Mouse (Mus musculus) urinary bladder, postnatal 4 days (tissue): ENCODE data around the gene Slc30a10.

ENCODE experiments used
- DNase-seq, 2 experiments: peaks; one replicate each; pipeline ENCODE4 v3.0.0; 2021 to 2022; ENCODE audit warnings: low spot score in 2 of 2

Slc30a10 gene

DNA sequence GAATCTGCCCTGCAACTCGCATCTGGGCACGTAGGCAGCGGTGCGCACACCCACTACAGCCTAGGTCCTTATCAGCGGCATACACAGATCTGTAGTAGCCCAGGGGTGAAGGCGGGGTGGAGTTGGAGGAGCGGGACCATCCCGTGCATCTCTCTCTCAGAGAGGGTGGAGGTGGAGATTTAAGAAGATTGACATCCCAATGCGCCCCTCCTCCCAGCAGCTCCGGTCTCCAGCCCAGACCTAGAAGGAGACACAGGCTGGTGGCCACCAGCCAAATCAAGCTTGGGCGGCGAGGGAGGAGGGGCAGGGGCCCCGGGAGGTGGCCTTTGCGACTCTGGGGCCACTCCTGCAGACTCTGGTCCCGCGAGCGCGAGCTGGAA lies at the start of gene Slc30a10:
TSS of gene Slc30a10 (plus strand) at position 274 of the 380 bp plus-strand sequence.
- DNase-seq, result no peak

DNA sequence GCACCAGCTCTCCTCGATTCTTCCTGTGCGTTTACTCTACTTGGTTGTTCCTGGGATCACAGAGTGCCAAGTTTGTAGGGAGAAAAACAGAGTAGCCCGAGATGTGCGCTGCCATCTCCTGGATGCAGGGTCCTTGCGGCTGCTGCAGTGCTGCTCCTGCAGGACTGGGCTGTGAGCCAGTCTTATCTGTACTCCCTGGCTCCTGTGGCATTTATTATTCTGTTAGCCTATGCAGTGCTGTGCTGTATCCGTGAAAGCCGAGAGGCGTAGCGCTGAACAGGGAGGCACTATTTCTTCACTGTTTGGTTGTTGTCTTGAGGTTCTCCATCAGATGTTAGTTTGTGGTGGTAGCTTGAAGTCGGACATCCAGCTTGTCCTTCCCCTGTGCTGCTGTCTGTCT lies 48.7 kb upstream of the Slc30a10 start:
- DNase-seq, result no peak

- no peak for DNase-seq
These were observed 44.8 kb upstream of the Slc30a10 start for GRCm38 (mm10) chr1:185409831-185410230.

DNA sequence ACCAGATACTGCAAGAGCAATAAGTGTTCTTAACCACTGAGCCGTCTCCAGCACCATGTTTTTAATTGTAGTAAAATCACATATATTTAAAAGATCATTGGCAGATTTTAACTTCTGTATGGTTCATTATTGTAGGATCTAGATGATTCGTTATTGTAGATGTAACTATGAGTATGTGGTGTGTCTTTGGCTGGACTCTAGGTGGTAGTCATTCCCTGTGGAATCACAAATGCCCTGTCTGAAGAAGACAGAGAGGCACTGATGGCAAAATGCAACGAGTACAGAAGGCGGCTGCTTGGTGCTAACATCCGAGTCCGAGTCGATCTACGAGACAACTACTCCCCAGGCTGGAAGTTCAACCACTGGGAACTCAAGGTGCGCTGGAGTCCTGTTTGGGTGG lies 36.6 kb upstream of the Slc30a10 start:
- DNase-seq, result no peak

DNA sequence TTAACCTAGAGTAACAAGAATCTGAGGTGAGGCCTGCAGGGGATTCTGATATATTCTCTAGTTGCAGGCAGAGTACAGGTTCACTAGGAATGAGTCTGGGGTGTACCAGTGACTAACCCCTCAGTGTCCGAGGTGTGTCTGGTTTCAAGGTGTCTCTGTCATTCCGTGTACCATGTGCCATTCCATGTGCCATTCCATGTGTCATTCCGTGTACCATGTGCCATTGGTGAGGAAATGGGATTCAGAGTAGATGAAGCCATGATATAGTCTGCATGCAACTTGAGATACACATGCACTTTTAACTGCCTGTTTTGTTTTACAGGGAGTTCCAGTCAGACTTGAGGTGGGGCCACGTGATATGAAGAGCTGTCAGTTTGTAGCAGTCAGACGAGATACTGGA lies 34.8 kb upstream of the Slc30a10 start:
- no peak for DNase-seq

- no peak for DNase-seq
These were observed 33.9 kb upstream of the Slc30a10 start for GRCm38 (mm10) chr1:185420776-185421175.

DNA sequence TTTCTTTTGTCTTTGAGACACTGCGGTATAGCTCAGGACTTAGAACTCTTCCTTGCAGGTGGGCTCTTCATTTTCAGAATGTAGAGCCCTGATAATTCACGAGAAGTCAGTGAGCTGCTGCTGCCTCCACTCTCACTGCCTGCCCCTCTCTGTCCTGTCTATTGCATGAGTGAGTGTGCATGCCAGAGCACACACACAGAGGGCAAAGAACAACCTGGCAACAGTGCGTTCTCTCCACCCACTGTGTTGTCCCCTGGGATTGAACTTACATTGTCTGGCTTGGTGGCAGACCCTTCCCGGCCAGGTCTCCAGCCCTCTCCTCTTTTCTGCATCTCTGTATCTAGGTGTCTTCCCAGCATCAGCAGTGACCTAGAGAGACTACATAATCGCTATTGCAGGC lies 28.1 kb upstream of the Slc30a10 start:
- no peak for DNase-seq

DNA sequence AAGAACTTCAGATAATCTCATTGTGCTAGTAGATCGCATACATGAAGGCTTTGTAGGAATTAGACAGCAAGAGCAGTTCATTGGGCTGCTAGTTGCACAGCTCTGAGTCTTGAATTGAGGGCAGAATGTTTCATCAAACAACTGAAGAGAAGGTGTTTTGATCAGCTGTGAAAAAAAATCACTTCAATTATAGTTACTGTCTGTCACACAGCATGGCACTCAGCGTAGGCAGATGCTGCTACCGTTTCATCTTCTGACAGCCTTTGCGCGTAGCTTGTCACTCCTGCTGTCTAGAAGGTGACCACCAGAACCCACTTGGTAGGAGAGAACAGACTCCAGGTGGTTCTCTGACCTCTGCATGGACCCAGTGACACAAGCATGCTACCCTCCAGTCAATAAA lies 24.2 kb upstream of the Slc30a10 start:
- DNase-seq, result no peak

- DNase-seq, result no peak
These were observed 23.2 kb upstream of the Slc30a10 start for GRCm38 (mm10) chr1:185431245-185431997.

GRCm38 (mm10) chr1:185431998-185432317 lies 22.7 kb upstream of the Slc30a10 start:
- no peak for DNase-seq

- DNase-seq, result no peak
These were observed 21.5 kb upstream of the Slc30a10 start for GRCm38 (mm10) chr1:185433112-185433511.

- no peak for DNase-seq
These were observed 15.6 kb upstream of the Slc30a10 start for GRCm38 (mm10) chr1:185438841-185439580.

DNA sequence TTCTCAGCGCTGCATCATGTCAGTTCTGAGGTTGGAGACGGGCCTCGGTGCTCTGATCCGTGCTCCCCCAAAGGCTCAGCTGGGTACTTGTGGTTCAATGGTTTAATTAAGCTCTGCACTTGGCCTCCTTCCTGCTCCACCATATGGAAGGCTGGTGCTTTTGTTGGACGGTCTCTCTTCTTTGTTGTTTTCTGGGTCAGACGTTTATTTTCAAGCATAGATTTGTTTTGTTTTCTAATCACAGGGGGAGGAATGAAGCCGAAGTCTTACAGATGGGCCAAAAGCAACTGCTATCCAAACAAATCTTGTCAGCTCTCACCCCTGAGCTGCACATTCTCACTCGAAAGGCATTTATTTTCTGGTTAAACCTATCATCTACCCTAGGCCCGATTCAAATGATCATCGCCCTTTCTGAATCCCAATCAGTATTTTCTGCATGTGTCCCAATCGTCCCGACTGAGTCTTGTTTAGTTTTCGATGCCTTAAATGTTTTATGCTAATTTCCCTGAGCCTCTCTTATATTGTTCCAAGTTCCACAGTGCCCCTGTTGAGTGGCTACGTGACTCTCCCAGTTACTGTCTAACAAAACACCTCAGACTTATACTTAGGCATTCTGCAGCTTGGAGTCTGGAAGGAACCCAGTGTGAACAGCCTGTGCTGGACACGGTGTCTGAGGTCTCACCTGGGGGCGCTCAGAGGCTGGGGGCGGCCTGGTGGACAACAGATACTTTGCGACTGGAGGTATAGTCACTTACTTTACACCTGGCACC lies 12.8 kb upstream of the Slc30a10 start:
- DNase-seq, result no peak

- DNase-seq, result no peak
These were observed 5.7 kb upstream of the Slc30a10 start for GRCm38 (mm10) chr1:185448936-185449335.

GRCm38 (mm10) chr1:185449727-185450126 lies 4.9 kb upstream of the Slc30a10 start:
- no peak for DNase-seq

DNA sequence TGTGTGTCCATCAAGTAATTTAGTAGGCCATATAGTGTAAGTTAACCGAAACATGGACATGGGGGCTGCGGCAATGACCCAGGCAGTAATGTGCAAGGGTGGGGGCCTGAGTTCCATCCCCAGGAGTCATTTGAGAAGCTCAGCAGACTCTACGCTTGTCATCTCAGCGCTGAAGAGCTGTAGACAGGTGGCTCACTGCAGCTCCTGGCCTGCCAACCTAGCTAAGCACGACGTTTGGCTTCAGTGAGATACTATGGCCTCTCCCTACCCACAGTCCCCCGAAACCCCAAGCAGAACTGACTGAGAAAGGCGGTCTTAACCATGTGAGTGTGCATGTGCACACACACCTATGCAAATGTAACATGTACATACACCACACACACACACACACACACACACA lies 3.6 kb upstream of the Slc30a10 start:
- DNase-seq, result no peak

DNA sequence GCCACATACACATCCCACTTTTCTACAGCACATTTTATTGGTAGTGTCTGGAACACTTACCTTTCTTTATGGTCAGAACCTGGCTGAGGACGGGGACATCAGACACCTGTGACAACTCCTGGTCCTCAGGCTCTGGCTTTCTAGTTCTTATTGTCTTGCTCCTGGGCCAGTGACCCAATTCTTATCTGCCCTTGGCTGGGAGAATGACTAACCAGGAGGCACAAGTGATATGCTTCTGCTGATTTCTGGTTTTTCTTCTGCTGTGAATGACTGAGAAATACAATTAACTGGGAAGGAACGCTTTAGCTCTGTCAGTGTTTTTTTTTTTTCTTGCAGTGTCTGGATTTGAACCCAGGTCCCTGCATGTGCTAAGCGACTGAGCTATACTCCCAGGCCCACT lies 3.2 kb upstream of the Slc30a10 start:
- no peak for DNase-seq

DNA sequence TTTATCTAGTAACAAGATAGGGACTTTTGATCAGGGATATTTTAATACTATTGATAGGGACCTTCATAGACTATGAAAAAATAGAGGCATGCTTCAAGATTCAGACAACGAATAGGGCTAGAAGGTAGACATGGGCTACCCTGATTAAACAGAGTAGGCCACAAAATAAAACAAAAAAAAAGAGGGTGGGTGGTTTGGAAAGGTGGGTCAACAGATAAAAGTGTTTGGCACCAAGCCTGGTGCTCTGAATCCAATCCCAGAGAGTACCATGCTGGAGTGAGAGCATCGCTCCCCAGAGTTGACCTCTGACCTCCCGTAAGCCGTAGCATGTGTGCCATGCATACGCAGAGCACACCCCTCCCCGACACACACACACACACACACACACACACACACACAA lies 2.2 kb upstream of the Slc30a10 start:
- DNase-seq, result no peak

GRCm38 (mm10) chr1:185454144-185454543 lies 504 bp upstream of the Slc30a10 start:
- no peak for DNase-seq

DNA sequence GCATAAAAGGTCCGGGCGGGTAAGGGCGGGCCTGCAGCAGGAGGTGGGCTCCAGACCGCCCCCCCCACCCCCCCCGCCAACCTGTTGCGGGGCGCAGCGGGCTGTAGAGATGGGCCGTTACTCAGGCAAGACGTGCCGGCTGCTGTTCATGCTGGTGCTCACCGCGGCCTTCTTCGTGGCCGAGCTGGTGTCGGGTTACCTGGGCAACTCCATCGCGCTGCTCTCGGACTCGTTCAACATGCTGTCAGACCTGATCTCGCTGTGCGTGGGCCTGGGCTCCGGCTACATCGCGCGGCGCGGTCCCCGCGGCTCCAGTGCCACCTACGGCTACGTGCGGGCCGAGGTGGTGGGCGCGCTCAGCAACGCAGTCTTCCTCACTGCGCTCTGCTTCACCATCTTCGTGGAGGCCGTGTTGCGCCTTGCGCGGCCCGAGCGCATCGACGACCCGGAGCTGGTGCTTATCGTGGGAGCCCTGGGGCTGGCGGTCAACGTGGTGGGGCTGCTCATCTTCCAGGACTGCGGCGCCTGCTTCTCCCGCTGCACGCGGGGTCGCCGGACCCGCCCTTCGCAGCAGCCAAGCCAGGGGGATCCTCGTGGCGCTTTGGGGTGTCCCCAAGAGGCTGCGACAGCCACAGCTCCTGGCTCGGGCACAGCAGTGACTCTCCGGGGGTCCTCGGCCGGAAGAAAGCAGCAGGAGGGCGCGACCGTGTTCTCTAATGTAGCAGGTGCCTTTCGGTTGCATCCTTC lies 480 bp downstream of the Slc30a10 start:
- DNase-seq, result no peak

DNA sequence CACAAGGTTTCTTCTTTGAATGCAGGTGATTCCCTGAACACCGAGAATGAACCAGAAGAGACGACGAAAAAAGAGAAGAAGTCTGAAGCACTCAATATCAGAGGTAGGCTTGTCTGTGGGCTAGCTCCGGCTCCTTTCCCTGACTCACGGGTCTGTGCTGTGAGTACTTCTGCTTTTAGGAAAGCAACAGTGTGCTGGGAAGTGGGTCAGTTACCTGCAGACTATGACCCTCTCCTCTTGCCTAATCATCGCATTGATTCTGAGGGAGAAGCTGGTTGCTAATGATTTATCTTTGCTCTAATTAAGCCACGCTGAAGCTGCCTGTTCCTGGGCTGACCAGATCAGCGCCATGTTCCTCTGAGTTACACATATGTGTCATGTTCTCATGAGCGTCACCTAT lies 1.7 kb downstream of the Slc30a10 start:
- no peak for DNase-seq

DNA sequence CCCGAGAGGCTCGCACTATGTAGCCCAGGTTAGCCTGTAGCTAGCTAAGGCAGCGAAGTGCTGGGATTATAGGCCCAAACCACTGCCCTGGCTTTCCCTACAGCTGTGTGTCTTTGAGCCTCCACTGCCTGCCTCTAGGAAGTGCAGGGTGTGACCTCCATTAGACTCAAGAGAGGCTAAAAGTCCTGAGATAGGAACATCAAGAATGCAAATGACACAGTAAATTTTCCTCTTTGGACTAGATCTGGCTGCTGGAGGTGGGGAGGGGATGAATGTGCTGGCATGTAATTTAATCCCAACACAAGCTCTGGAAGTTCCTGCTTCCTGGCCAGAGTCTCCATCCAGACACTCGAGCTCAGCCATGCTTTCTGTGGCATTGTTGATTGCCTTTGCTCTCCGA lies 5.4 kb downstream of the Slc30a10 start:
- DNase-seq, result no peak
